Mouse (Mus musculus) yolk sac, embryonic 10.5 days (tissue): Measurements from ENCODE around the gene Dock9.
"Not testable (repeated sequence)": the region's sequence is repeated elsewhere in the genome, so short reads cannot be mapped to it uniquely, and the experiment has no call there.

ENCODE experiments used
- DNase-seq: peaks from one replicate; pipeline ENCODE4 v3.0.0-alpha.2; 2017; ENCODE audit warnings: low spot score

Gene Dock9

DNA sequence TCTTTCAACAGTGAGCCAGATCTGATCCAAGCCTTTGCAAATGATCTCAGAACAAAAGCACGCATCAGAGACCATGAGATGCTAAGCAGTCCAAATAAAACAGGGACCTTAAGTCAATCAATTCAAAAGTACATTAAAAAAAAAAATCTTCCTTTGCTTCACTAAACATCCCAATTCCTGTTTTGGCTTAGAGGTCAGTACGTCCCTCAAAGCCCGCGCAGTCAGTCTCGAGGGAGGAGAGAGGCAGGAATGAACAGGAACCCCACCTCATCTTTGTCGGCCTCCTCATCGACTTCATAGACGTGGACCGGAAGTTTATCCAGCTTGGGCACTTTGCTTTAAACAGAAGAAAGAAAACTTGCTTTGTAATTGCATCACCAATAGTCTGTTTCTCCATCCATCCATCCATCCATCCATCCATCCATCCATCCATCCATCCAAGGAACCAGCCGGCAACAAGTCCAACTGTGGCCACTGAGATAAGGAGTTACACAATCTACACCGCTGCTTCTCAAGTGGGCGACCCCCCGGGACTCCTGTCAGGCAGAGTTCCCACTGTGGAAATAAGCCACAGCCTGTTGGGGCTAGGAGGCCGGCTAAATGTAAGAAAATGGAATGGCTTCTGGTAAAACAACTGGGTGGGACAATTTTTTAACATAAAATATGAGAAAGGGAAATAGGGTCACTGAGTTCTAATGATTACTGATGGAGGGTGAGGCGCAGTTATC, 137.3 kb downstream of the Dock9 start:
- DNase-seq: no peak

- DNase-seq: no peak
Observed at GRCm38 (mm10) chr14:121659061-121659824, 138.4 kb downstream of the Dock9 start.

GRCm38 (mm10) chr14:121658537-121658936, 139.1 kb downstream of the Dock9 start:
- DNase-seq: no peak

- no peak for DNase-seq
Observed at GRCm38 (mm10) chr14:121657633-121658032, 140.0 kb downstream of the Dock9 start.

- DNase-seq: no peak
Observed at GRCm38 (mm10) chr14:121656912-121657311, 140.7 kb downstream of the Dock9 start.

GRCm38 (mm10) chr14:121654977-121655376, 142.7 kb downstream of the Dock9 start:
- DNase-seq: no peak

GRCm38 (mm10) chr14:121654416-121654967, 143.1 kb downstream of the Dock9 start:
- no peak for DNase-seq

DNA sequence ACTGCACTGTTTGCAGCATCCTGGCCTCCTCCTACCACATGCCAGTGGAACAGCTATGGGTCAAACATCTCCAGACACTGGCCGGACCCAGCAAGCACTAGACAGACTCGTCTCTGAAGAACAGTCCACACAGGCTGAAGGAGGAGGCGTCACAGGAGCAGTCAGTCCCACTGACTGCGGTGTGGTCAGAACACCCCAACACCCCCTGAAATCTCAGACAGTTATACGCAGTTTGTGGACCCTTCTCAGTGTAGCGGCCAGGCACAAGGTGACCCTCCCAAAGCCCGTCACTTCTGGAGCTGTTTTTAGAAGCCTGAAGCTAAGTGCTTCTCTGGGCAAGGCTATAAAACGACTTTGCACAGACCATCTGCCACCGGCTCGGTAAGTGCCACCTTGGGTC, 143.9 kb downstream of the Dock9 start:
- no peak for DNase-seq

DNA sequence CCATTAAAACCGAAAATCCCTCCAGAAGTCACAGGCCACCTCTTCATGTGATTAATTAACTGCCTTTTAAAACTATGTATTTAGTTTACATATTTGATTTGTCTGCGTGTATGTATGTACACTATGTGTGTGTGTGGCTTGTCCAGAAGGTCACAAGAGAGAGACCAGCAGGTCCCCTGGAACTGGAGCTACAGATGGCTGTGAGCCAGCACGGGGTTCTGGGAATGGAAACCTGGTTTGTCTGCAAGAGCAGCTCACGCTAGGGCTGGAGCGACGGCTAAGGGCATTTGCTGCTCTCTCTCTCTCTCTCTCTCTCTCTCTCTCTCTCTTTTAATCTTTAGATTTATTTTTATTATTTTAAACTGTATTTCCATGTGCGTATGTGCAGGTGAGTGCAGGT, 144.4 kb downstream of the Dock9 start:
- no peak for DNase-seq

- peak; percentile 8 for DNase-seq
Observed at GRCm38 (mm10) chr14:121648581-121649060, 149.0 kb downstream of the Dock9 start.

- no peak for DNase-seq
Observed at GRCm38 (mm10) chr14:121647693-121648092, 149.9 kb downstream of the Dock9 start.

GRCm38 (mm10) chr14:121646617-121647016, 151.0 kb downstream of the Dock9 start:
- no peak for DNase-seq

DNA sequence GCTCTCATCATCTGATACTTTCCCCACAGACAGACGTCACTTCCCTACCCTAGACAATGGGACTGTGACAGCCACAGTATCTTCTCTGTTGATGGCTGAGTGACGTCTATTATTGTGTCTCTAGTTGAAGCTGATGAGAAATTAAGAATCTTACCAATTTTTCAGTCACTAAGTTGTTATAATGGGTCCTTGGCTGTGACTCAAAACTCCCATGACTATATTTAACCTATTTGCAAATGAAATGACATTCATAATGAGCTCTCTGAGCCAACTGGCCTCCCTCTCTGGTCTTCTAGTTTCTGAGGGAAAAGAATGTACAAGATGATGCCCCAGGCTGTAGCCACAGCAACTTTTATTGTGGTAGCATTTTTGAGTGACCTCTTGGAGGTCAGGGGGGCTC, 153.3 kb downstream of the Dock9 start:
- no peak for DNase-seq

- DNase-seq: no peak
Observed at GRCm38 (mm10) chr14:121641271-121641670, 156.4 kb downstream of the Dock9 start.

DNA sequence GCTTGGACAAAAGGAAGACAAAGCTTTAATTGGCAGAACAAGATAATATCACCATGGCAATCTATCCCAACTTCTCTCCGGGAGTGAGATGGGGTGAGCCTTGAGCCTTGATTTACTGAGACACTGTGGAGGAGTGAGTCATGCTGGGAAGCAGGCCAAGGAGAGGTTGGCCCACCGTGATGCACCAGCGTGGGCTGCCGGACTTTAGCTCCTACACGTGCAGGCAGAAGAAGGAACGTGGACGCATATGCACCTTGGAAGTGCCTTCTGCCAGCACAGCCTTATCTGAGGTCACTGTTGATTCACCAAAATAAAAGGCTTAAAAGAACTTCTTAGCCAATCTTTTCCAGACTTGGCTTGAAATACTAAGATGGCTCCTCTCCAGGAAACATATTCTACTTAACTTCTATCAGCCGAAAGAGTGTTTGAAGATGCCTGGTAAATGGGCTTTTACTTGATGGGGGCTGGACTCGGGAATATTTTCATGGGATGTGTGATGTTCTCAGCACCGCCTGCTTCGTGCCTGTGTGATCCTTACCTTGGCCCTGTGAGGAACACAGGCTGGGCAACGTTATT, 160.6 kb downstream of the Dock9 start:
- no peak for DNase-seq

- DNase-seq: no peak
Observed at GRCm38 (mm10) chr14:121634736-121635430, 162.8 kb downstream of the Dock9 start.

GRCm38 (mm10) chr14:121634093-121634735, 163.4 kb downstream of the Dock9 start:
- no peak for DNase-seq

DNA sequence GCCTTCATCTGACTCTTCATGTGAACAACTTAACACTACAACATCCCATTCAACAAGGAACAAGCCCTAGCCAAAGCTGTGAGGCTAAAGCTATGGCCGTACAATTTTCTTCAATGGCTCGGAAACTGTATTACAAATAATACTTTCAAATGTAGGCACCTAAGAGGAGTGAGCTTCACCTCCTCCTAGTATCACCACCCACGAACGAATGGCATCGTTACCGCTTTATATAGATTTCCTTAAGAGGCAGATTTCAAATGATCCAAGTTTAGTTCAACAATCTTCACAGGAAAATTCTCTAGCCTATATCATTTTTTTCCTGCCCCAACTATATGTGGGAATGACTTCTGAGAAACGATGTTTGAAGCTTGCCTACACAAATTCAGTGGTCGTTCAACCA, 165.7 kb downstream of the Dock9 start:
- DNase-seq: no peak

- no peak for DNase-seq
Observed at GRCm38 (mm10) chr14:121626741-121627140, 170.9 kb downstream of the Dock9 start.

DNA sequence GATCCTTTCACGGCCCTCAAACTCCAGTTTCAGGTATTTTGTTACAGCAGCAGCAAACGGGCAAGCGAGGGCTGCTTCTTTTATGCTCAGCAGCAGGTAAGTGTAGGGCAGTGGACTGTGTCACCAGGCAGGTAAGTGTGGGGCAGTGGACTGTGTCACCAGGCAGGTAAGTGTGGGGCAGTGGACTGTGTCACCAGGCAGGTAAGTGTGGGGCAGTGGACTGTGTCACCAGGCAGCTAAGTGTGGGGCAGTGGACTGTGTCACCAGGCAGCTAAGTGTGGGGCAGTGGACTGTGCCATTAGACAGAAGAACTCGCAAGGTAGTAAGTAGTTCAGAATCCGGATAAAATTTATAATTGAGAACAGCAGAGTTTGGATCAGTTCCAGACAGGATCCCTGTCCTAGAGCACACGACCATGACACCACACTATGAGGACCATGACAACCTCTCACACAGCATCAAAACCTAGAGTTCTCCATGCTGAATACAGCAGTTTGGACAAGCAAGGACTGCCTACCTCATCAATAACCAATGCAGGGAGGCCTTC, 173.6 kb downstream of the Dock9 start:
- not testable (repeated sequence) for DNase-seq

DNA sequence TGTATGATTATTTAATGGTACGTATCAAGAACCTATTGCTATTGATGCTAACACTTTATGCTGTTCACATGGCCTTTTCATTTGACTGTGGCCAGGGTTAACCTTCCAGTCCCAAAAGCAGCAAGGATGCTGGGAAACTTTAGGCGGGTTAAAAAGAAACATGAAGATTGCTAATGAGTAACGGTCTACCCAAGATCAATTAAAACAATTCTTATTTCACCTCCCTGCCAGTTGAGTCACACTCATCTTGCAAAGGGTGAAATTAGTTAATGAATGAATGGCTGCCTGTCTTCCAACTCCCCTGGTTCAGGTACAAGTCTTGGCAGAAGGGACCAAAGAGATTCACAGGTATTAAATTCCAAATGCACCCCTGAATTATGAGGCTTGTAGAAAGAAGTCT, 175.8 kb downstream of the Dock9 start:
- DNase-seq: no peak
